Comparison of ENCODE assay signal across 33 mouse cellular contexts in genomic region chr4:51808397-51809043, GRCm38 (mm10).
"Had no signal": no experiment of that assay in that cellular context is flagged by ENCODE, and none has a peak within 500 bp of the region (broad histone marks: within the 10 kb centered on the region; RNA-seq: fewer than 3 reads in every experiment).

No protein-coding gene starts in this region.

- DNase-seq: heart, adult 2 months; heart, postnatal 10 days; heart, postnatal 14 days; heart, postnatal 36 days; heart, postnatal 4 days; kidney, adult 11 months; kidney, adult 2 months; kidney, adult 8-10 months; kidney, adult 9 months; kidney, postnatal 10 days; kidney, postnatal 14 days; kidney, postnatal 25 days; kidney, postnatal 36 days; kidney, postnatal 4 days; layer of hippocampus, adult 9-11 months; layer of hippocampus, postnatal 36 days had no signal

- H3K27ac ChIP-seq: heart, adult 2 months; heart, embryonic 10.5 days; heart, embryonic 13.5 days; heart, embryonic 15.5 days; hindbrain, embryonic 10.5 days; hindbrain, embryonic 12.5 days; hindbrain, embryonic 13.5 days; hindbrain, embryonic 14.5 days; hindbrain, embryonic 15.5 days; hindbrain, postnatal 0 days; kidney, embryonic 15.5 days; kidney, postnatal 0 days; layer of hippocampus, adult 2 months; left cerebral cortex, adult 2 months had no signal

- H3K9ac ChIP-seq: heart, embryonic 12.5 days; heart, embryonic 13.5 days; heart, embryonic 15.5 days; hindbrain, embryonic 12.5 days; hindbrain, embryonic 13.5 days; hindbrain, embryonic 14.5 days; hindbrain, embryonic 15.5 days; kidney, embryonic 15.5 days had no signal

- H3K9me3 ChIP-seq: heart, embryonic 10.5 days; heart, embryonic 12.5 days; heart, embryonic 13.5 days; heart, embryonic 15.5 days; hindbrain, embryonic 10.5 days; hindbrain, embryonic 12.5 days; hindbrain, embryonic 13.5 days; hindbrain, embryonic 15.5 days; kidney, embryonic 15.5 days had no signal

- H3K4me2 ChIP-seq: heart, embryonic 11.5 days; heart, embryonic 12.5 days; heart, embryonic 13.5 days; heart, embryonic 15.5 days; hindbrain, embryonic 12.5 days; hindbrain, embryonic 13.5 days; hindbrain, embryonic 14.5 days; hindbrain, embryonic 15.5 days; kidney, embryonic 15.5 days had no signal

- H3K36me3 ChIP-seq: heart, embryonic 10.5 days; heart, embryonic 12.5 days; heart, embryonic 13.5 days; heart, embryonic 15.5 days; hindbrain, embryonic 10.5 days; hindbrain, embryonic 12.5 days; hindbrain, embryonic 13.5 days; hindbrain, embryonic 15.5 days; kidney, embryonic 15.5 days had no signal

- H3K4me3 ChIP-seq: heart, adult 2 months; heart, embryonic 10.5 days; heart, embryonic 12.5 days; heart, embryonic 13.5 days; heart, embryonic 15.5 days; hindbrain, embryonic 10.5 days; hindbrain, embryonic 12.5 days; hindbrain, embryonic 13.5 days; hindbrain, embryonic 15.5 days; kidney, embryonic 15.5 days; layer of hippocampus, adult 2 months; left cerebral cortex, adult 2 months had no signal

- H3K27me3 ChIP-seq: heart, embryonic 12.5 days; heart, embryonic 13.5 days; heart, embryonic 15.5 days; hindbrain, embryonic 12.5 days; hindbrain, embryonic 13.5 days; hindbrain, embryonic 15.5 days; kidney, embryonic 15.5 days had no signal

- H3K4me1 ChIP-seq: heart, embryonic 10.5 days; heart, embryonic 12.5 days; heart, embryonic 13.5 days; heart, embryonic 15.5 days; hindbrain, embryonic 10.5 days; hindbrain, embryonic 12.5 days; hindbrain, embryonic 13.5 days; hindbrain, embryonic 15.5 days; kidney, embryonic 15.5 days had no signal

- ATAC-seq: hindbrain, embryonic 16.5 days; hindbrain, postnatal 0 days; inflammation-experienced regulatory T-cells, adult 6 months had no signal
